Mouse (Mus musculus) liver, postnatal 0 days (tissue): ENCODE results near the gene Sult2a5. TPM values are rescaled to one million over a fixed set of nuclear protein-coding genes. Genes with fewer than 3 reads are reported as not detected.

Experiments used
- ATAC-seq: fragments of 200-750 bp; cut with Nextera tagmentation; 2 replicates; pipeline ENCODE4 v1.8.0; 2017; ENCODE audit warnings: mild to moderate bottlenecking, moderate library complexity
- DNase-seq: peaks from one replicate; pipeline ENCODE4 v3.0.0-alpha.2; 2016
- H3K27ac ChIP-seq: fragments of 300-500 bp; sonication (generic); 2 replicates; pipeline ENCODE4 v1.5.1; 2014; ENCODE audit warnings: antibody characterized with exemption, moderate library complexity, mild to moderate bottlenecking, low read depth
- H3K27me3 ChIP-seq: fragments of 300-500 bp; sonication (generic); 2 replicates; pipeline ENCODE4 v1.6.1; 2014; ENCODE audit warnings: low read length, control low read depth, mixed read lengths; ENCODE audit not compliant: insufficient read depth
- H3K36me3 ChIP-seq: fragments of 300-500 bp; sonication (generic); replicated peaks from 2 replicates; pipeline ENCODE4 v1.6.1; 2014; ENCODE audit warnings: mild to moderate bottlenecking, control low read depth, low read length, moderate library complexity, mixed read lengths; ENCODE audit not compliant: insufficient read depth
- H3K4me1 ChIP-seq: fragments of 300-500 bp; sonication (generic); 2 replicates; pipeline ENCODE4 v1.6.1; 2014; ENCODE audit warnings: antibody characterized with exemption, mild to moderate bottlenecking, control low read depth; ENCODE audit not compliant: insufficient read depth
- H3K4me2 ChIP-seq: fragments of 300-500 bp; sonication (generic); 2 replicates; pipeline ENCODE4 v1.6.1; 2014; ENCODE audit warnings: low read depth, mild to moderate bottlenecking, low read length, moderate library complexity, mixed read lengths
- H3K4me3 ChIP-seq: fragments of 300-500 bp; sonication (generic); 2 replicates; pipeline ENCODE4 v1.5.1; 2014; ENCODE audit warnings: low read depth, low read length
- H3K9ac ChIP-seq: fragments of 300-500 bp; sonication (generic); replicated peaks from 2 replicates; pipeline ENCODE4 v1.6.1; 2014; ENCODE audit warnings: mild to moderate bottlenecking, moderate library complexity
- H3K9me3 ChIP-seq: fragments of 300-500 bp; sonication (generic); 2 replicates; pipeline ENCODE4 v1.6.1; 2016; ENCODE audit warnings: mild to moderate bottlenecking, control low read depth, low read length, mixed read lengths
- CTCF ChIP-seq: sonication (generic); IDR thresholded peaks from 2 replicates; pipeline ENCODE4 v1.5.1; 2016; ENCODE audit warnings: antibody characterized with exemption, low read depth
- EP300 ChIP-seq: IDR thresholded peaks from 2 replicates; pipeline ENCODE4 v1.6.1; 2016; ENCODE audit warnings: antibody characterized with exemption, low read depth, mild to moderate bottlenecking
- polyA plus RNA-seq: library from polyadenylated mRNA; unstranded; fragments of >200 nt; fragmentation: Nextera tagmentation; extraction: Ambion mirVana; gene quantifications from 2 replicates; pipeline ENCODE4 v1.2.1, GENCODE M21; 2015

Gene Sult2a5
- polyA plus RNA-seq, result 10.0 and 13.2 TPM in 2 replicates

DNA sequence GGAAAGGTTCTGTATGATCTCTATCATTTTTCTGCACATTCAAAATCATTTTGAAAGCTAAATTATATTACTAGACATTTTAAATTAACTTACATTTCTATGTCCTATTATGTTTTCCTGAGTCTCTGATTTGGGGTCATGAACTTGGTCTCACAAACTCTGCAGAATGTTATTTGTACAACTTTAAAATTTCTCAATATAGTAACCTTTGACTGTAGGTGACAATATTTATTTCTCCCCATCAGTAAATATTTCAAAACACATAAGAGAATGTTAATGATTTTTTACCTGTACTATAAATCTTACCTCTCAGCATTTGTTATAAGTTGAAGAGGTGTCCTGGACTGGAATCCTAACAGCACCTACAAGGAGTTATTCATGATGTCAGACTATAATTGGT lies at the start of gene Sult2a5:
Gene Sult2a5, plus strand, starts transcription at position 301 of the 400 bp plus-strand sequence.
- Histone ChIP-seq H3K9me3 (no peaks in the 10 kb centered on the region), H3K27me3 (no peaks in the 10 kb centered on the region), H3K27ac (no peak within 1 kb of the TSS), H3K4me2 (no peak within 1 kb of the TSS), H3K4me3 (no peak within 1 kb of the TSS), H3K36me3 (no peaks in the 10 kb centered on the region), H3K9ac (no peak within 1 kb of the TSS), H3K4me1 (no peaks in the 10 kb centered on the region)
- no peak for ATAC-seq
- TF ChIP-seq CTCF (no peak), EP300 (no peak)
- no peak for DNase-seq

Other genes starting within 250 kb of the Sult2a5 start
- gene Cabp5, start 225.8 kb upstream of the Sult2a5 start, polyA plus RNA-seq, result not detected in 2 replicates
- not detected in 2 replicates for gene Bsph1, start 173.1 kb upstream of the Sult2a5 start, polyA plus RNA-seq
- gene Bsph2, start 52.9 kb upstream of the Sult2a5 start, polyA plus RNA-seq, result not detected in 2 replicates
- gene Sult2a2, start 109.5 kb downstream of the Sult2a5 start, polyA plus RNA-seq, result 73.6 and 95.3 TPM in 2 replicates
- gene Sult2a1, start 213.4 kb downstream of the Sult2a5 start, polyA plus RNA-seq, result 170 and 250 TPM in 2 replicates